Mouse (Mus musculus): ENCODE measurements around the gene Msx2.

The Msx2 gene

GRCm38 (mm10) chr13:53472614-53473124 is at the start of gene Msx2:
TSS of gene Msx2 (minus strand) at chr13:53473074.
- peak; percentile 94 for DNase-seq (ENCODE audit: inconsistent ontology term)

GRCm38 (mm10) chr13:53521468-53521867 is 48.6 kb upstream of the Msx2 start:
- no peak for DNase-seq (ENCODE audit: inconsistent ontology term)

DNA sequence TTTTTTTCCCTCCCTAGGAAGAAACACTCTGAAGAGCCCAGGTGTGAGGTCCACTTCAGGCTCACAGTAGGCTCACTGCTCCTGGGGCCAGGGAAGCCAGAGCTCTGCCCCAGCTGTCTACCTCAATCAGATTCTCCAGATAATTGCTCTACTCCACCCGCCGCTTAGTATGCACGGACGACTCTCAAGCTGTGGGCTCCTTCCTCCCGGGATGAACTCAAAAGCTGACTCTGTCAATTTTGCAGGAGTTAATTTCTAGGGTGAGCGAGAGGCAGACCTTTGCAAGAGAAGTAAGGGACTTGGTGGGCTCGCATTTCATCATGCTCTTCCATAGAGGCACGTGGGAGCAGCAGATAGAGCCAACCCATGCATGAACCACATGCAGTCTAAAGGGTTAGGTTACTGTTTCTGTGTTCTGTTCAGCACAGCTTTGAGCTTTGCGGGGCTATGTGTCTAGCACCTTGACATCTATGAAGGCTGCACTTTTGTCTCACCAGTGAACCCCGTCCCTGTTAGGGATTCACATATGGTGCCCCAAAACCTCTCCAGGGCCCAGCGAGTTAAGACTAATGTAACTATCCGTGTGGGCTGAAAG is 47.6 kb upstream of the Msx2 start:
- peak; percentile 69 for DNase-seq (ENCODE audit: inconsistent ontology term)

DNA sequence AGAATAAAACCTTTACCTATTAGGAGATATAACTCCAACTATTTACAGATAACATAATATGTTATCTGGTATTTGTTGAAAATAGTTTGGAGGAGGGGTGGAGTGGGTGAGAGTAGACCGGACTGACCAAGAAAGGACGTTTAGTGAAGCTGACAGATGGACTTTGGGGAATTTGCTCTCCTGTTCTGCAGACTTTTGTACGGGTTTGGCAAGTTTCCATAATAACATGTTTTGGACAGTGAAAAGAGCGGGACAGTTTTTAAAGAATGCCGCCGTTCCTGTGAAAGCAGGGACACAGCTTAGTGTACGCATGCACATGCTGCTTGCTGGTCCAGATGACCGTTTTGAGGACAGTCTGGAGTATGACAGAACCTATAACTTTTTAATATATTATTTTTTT is 46.9 kb upstream of the Msx2 start:
- DNase-seq (ENCODE audit: inconsistent ontology term), result peak; percentile 89

DNA sequence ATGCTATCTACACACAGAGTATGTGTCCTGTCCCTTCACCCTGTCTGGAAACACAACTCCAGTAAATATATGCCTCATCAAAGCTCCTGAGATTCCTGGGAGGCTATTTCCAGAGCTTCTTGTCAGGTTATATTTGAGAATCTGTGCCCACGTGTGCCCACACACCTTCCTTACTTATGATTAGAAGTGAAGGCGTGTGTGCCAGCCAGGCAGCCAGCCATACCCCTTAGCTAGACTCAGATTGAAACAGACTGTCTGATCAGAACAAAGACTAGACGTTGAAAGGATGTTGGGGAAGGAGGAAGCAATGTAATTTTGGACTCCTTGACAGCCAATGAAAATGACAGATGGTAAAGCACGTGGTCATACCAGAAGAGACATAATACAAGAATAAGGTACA is 45.4 kb upstream of the Msx2 start:
- DNase-seq (ENCODE audit: inconsistent ontology term), result no peak

GRCm38 (mm10) chr13:53514574-53514973 is 41.7 kb upstream of the Msx2 start:
- peak; percentile 77 for DNase-seq (ENCODE audit: inconsistent ontology term)

DNA sequence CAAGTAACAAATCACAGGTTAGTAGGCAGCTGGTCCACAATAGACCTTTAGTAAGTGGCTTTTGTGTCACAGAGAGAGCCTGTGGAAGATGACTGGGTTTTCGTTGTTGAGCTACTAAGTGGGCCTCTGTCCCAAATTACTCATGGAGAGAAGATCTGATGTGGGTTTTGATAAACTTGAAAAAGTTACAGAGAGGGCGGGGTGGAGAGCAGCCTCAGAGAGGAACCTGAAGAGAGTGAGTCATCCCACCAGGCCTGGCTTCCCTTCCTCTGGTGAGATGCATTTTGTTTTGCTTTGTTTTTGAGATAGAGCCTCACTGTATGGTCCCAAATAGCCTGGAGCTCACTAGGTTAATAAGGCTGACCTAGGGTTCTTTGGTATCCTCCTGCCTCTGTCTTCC is 38.5 kb upstream of the Msx2 start:
- DNase-seq (ENCODE audit: inconsistent ontology term), result peak; percentile 36

DNA sequence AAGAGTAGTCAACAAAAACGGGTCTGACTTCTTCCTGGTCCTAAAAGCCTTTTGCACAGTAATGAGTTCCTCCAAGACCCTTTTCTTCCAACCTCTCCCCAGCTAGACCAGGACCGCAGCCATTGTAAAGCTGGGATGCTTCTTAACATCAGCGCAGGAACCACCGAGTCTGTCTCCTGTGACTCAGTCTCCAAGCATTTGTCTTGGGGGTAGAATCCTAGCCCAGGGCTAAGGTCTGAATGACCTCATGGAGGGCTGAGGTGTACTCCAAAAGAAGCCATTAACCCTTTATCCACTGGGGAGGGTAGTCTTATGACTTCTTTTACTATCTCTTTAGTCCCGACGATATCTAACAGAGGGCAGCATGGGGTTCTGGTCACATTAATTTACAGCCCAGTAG is 29.5 kb upstream of the Msx2 start:
- no peak for DNase-seq (ENCODE audit: inconsistent ontology term)

DNA sequence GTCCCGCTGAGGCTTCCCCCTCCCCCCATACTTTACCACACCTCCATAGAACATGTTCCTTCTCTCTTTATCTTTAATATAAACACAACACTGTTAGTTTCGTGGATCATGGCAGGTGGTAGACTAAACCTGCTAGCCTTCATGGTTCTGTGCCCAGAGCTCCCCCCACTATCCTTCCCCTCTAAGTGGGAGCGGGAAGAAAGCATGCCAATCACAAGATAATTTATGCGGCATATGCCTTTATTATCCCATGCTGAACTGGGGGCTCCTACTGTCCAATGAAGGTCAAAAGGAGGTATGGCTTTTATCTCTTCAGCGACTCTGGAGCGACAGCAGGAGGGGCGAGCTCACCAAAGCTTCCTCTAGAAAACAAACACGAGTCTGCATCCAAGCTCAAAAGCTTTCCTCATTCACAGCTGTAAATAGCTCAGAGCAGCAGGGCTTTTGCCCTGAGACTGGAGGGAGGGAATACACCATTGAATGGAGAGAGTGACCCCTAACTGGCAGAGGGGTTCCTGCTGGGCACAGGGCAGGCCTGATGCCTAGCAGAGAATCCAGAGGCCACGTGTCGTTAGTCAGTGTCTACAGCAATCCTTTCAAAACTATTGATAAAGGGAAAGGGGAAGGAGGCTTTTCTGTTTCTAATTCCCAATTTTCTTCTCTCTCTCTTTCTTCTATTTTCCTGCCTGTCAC is 28.8 kb upstream of the Msx2 start:
- DNase-seq (ENCODE audit: inconsistent ontology term), result no peak

DNA sequence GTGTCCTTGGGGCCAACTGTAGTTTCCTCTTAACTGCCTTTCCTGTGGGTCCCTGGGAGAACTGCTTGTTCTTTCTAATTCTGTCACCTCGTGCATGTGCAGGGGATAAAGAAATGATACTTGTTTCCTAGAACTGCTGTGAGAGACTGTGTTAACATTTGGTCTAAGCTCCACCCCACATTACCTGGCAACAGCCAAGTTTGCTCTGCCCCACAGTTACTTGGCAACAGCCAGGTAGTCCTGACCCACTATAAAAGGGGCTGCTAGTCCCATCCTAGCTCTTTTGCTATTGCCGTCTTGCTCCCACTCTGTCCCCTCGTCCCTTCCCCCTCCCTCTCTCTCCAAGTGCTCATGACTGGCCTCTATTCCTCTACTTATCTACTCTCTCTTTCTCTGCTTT is 28.2 kb upstream of the Msx2 start:
- DNase-seq (ENCODE audit: inconsistent ontology term), result no peak

DNA sequence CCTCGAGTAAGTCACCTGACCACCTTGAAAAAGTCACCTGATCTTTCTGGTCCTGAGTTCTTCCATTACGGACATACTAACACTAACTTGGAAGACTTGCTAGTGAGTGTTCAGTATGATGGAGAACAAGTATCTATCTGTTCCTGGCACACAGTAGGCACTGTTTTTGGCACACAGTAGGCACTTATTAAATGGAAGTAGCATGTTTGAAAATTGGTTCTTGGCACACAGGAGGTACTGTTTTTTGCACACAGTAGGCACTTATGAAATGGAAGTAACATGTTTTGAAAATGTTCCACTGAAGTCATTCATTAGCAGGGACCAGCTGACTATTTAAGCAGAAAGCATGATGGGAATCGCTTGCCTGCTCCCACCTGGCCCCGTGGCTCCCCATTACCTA is 13.6 kb upstream of the Msx2 start:
- DNase-seq (ENCODE audit: inconsistent ontology term), result no peak

GRCm38 (mm10) chr13:53475701-53476188 is 2.9 kb upstream of the Msx2 start:
- DNase-seq (ENCODE audit: inconsistent ontology term), result peak; percentile 69

- no peak for DNase-seq (ENCODE audit: inconsistent ontology term)
These were observed 1.6 kb upstream of the Msx2 start for GRCm38 (mm10) chr13:53474491-53474890.

DNA sequence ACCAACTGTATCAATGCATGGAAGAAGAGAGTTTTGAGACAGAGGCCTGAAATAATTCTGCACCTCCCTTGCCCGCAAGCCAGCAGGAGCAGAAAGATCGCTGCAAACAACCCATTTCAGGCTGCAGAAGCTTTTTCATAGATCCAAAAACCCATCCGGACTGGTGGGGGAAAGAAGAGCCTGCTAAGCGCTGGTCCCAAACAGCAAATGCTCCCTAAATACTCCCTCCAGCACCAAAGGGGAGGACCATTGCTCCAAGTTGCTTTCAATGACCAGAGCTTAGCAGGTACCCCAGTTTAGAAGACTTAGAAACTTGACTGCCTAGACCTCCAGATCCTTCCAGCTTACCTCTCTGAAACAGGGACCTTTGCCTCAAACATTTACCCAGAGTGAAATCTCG is 1.1 kb upstream of the Msx2 start:
- DNase-seq (ENCODE audit: inconsistent ontology term), result no peak

- no peak for DNase-seq (ENCODE audit: inconsistent ontology term)
These were observed 417 bp upstream of the Msx2 start for GRCm38 (mm10) chr13:53473291-53473690.

- no peak for DNase-seq (ENCODE audit: inconsistent ontology term)
These were observed 804 bp downstream of the Msx2 start for GRCm38 (mm10) chr13:53471926-53472613.

DNA sequence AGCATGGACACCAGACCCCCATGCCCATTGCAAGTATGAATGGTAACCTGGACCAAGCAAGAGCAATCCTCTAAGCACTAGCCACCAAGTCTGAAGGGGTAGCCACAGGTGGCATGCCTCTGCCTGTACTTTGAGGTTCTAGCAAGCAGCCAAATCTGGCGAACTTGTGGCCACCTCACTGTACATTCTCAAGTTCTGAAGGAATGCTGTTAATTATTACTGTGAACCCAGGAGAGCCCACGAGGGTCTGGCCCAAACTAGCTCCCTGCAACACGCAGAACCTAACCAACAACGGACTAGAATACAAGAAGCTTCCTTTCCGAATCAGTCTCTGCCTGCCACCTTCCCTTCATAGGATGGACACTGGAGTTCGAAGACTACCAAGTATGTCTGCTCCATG is 1.5 kb downstream of the Msx2 start:
- DNase-seq (ENCODE audit: inconsistent ontology term), result no peak

DNA sequence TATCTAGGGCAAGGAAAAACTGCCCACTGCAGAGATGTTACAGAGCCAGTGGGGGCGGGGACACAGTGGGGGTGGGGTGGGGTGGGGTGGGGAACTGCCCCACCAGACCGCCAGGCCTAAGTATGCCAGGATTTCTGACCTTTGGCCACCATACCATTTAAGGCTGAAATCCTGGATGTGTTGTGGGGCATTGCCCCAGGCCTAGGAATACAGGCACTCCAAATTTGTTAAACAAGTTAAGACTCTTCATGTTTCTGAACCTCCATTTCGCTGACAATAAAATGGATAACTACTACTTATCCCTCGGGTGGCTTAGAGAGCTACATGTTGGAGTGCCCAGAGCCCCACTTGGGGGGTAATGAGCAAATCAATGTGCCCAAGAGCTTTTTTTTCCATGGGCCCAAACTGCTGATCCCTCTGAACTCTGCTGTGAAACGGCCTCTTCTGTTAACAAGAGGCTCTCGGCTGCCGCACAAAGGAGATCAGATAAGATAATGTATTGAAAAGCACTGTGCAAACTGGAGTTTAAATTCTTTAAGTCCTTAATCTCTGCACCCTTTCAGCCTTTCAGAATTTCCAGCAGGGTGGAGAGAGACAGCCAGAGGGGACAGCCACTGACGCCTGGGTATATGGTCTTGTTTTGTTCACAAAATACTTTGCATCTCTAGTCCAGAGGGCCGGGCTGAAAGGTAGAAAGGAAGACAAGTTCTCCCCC is 2.3 kb downstream of the Msx2 start:
- DNase-seq (ENCODE audit: inconsistent ontology term), result no peak

- no peak for DNase-seq (ENCODE audit: inconsistent ontology term)
These were observed 3.1 kb downstream of the Msx2 start for GRCm38 (mm10) chr13:53469756-53470155.

- no peak for DNase-seq (ENCODE audit: inconsistent ontology term)
These were observed 4.7 kb downstream of the Msx2 start for GRCm38 (mm10) chr13:53468171-53468570.

- DNase-seq (ENCODE audit: inconsistent ontology term), result no peak
These were observed 6.5 kb downstream of the Msx2 start for GRCm38 (mm10) chr13:53466189-53466866.

All from Muller cell, postnatal 12 days (primary cell).